Mouse (Mus musculus) kidney, embryonic 14.5 days (tissue): ENCODE results near the gene Afmid. TPM values are rescaled to one million over a fixed set of nuclear protein-coding genes. Genes with fewer than 3 reads are reported as not detected.

Source experiments
- ATAC-seq: fragments of 200-750 bp; cut with Nextera tagmentation; 2 replicates; pipeline ENCODE4 v1.8.0; 2017; ENCODE audit warnings: moderate number of reproducible peaks, mild to moderate bottlenecking, moderate TSS enrichment, moderate library complexity; ENCODE audit not compliant: low FRiP score, low TSS enrichment
- H3K27ac ChIP-seq: fragments of 300-500 bp; sonication (generic); 2 replicates; pipeline ENCODE4 v1.5.1; 2014; ENCODE audit warnings: low read depth, mild to moderate bottlenecking, low read length, moderate library complexity, mixed read lengths
- H3K27me3 ChIP-seq: fragments of 300-500 bp; sonication (generic); 2 replicates; pipeline ENCODE4 v1.6.1; 2014; ENCODE audit warnings: mild to moderate bottlenecking, low read length; ENCODE audit not compliant: control insufficient read depth, insufficient read depth
- H3K36me3 ChIP-seq: fragments of 300-500 bp; sonication (generic); 2 replicates; pipeline ENCODE4 v1.6.1; 2014; ENCODE audit warnings: low read length, mixed read lengths; ENCODE audit not compliant: control insufficient read depth, insufficient read depth
- H3K4me1 ChIP-seq: fragments of 300-500 bp; sonication (generic); 2 replicates; pipeline ENCODE4 v1.6.1; 2014; ENCODE audit warnings: low read length, mixed read lengths; ENCODE audit not compliant: control insufficient read depth, insufficient read depth
- H3K4me2 ChIP-seq: fragments of 300-500 bp; sonication (generic); replicated peaks from 2 replicates; pipeline ENCODE4 v1.6.1; 2014; ENCODE audit warnings: low read depth, mild to moderate bottlenecking, low read length
- H3K4me3 ChIP-seq: fragments of 300-500 bp; sonication (generic); 2 replicates; pipeline ENCODE4 v1.5.1; 2014; ENCODE audit warnings: mild to moderate bottlenecking, low read length
- H3K9ac ChIP-seq: fragments of 300-500 bp; sonication (generic); 2 replicates; pipeline ENCODE4 v1.6.1; 2014; ENCODE audit warnings: low read depth, mild to moderate bottlenecking, low read length, moderate library complexity
- H3K9me3 ChIP-seq: fragments of 300-500 bp; sonication (generic); 2 replicates; pipeline ENCODE4 v1.6.1; 2016; ENCODE audit warnings: low read length; ENCODE audit not compliant: control insufficient read depth
- whole genome bisulfite sequencing: fragments of 180-500 bp; shearing (Covaris S2); extraction: QIAGEN DNeasy Blood & Tissue Kit; methylation state at CpG from one replicate; pipeline ENCODE4 v1.1.7; 2014; 5-methylcytosine and 5-hydroxymethylcytosine counted together
- polyA plus RNA-seq: library from polyadenylated mRNA; unstranded; fragments of >200 nt; fragmentation: Nextera tagmentation; extraction: Ambion mirVana; gene quantifications from 2 replicates; pipeline ENCODE4 v1.2.1, GENCODE M21; 2014

The Afmid gene
- polyA plus RNA-seq, 1 experiment from 2014 or later: 4.1 TPM

DNA sequence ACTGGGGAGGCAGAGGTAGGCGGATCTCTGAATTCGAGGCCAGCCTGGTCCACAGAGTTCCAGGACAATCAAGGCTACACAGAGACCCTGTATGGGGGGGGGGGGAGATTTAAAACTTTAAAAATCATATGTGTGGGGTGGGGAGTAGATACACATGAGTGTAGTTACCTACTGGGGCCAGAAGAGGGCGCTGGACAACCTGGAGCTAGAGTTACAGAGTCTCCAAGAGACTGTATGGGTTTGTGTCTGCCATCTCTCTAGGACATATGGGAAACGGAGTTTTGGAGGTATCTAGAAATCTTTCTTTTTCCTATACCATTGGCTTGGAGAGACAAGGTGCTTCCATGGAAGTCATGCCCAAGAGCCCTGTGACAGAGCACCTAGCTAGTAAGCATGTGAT is 48.7 kb downstream of the Afmid start:
- H3K27ac ChIP-seq: no peak overlapping the region
- no peak for ATAC-seq
- H3K9me3 ChIP-seq: no peaks in the 10 kb centered on the region
- no peak overlapping the region for H3K4me3 ChIP-seq
- 64% methylated on average over 4 of the region's 4 CpGs for WGBS
- H3K9ac ChIP-seq: no peak overlapping the region
- H3K4me1 ChIP-seq: peaks cover 15% of the 10 kb centered on the region
- H3K4me2 ChIP-seq: no peak overlapping the region
- H3K36me3 ChIP-seq: no peaks in the 10 kb centered on the region
- H3K27me3 ChIP-seq: no peaks in the 10 kb centered on the region

DNA sequence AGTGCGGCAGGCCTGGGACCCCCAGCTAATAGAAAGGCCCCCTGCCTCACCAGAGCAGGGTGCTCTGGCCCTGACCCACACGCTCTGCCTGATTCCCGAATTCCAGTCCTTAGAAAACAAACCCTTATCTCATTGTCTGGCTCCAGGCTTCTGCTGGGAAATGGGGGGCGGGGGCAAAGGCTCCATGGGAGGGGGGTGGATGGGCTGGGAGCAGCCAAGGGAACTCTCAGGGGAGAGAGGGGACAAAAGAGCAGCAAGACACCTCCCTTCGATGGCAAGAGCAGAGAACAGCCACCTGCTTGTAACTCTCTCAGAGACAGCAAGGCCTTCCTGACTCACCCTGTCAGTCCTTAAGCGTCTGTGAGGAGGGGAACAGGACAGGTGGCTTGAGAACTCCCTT is 50.0 kb downstream of the Afmid start:
- Histone ChIP-seq H3K4me2 (no peak overlapping the region), H3K36me3 (no peaks in the 10 kb centered on the region), H3K27ac (no peak overlapping the region), H3K4me1 (peaks cover 22% of the 10 kb centered on the region), H3K9ac (no peak overlapping the region), H3K9me3 (no peaks in the 10 kb centered on the region), H3K27me3 (no peaks in the 10 kb centered on the region), H3K4me3 (no peak overlapping the region)
- no peak for ATAC-seq
- 40% methylated on average over 6 of the region's 6 CpGs for WGBS

DNA sequence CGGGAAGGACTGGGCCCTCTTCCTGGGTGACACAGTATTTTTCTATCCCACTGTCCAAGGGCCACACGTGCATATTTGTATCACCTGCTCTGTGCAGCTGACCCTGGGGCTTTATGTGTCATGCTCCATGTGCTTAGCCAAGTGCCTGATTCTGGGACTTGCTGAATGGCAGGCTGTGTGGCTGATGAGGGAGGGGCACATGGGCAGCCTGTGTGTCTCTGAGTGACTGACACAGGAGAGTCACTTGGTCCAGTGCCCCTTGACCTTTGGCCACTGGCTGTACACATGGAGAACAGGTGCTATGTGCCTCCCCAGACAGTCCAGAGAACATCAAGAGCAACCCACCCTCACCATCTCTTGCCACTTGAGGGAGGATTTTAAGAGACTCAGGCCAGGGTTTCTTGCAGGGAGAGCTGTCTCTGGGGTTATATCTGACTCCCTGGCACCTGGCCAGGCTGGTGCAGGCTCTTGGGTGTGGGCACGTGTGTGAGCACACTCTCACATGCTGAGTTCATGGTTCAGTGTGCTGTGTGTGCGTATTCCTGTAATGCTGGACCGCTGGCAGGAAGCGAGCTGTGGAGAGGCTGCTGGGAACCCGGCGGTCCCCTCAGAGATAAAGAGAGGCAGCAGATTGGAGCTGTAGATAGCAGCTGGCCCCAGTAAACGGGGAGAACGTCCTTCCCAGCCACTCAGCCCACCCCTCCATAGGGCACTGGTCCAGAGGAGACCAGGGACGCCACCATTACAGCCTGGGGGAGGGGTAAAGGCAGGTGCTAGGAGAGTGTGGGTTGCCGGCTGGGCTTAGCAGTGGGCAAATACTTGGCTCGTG is 52.4 kb downstream of the Afmid start:
- H3K4me1 ChIP-seq: peaks cover 43% of the 10 kb centered on the region
- 0 out of 2 replicates have a peak overlapping the region, but pooled peaks have one; percentile 18 for H3K9ac ChIP-seq
- H3K36me3 ChIP-seq: no peaks in the 10 kb centered on the region
- H3K9me3 ChIP-seq: no peaks in the 10 kb centered on the region
- no peak overlapping the region; the same call in 1 of the 2 replicates for H3K4me2 ChIP-seq
- H3K27ac ChIP-seq: peak overlapping the region; percentile 48; the same call in 1 of the 2 replicates
- no peaks in the 10 kb centered on the region for H3K27me3 ChIP-seq
- WGBS: 24% methylated on average over 13 of the region's 13 CpGs
- ATAC-seq: peak; percentile 25
- H3K4me3 ChIP-seq: no peak overlapping the region

DNA sequence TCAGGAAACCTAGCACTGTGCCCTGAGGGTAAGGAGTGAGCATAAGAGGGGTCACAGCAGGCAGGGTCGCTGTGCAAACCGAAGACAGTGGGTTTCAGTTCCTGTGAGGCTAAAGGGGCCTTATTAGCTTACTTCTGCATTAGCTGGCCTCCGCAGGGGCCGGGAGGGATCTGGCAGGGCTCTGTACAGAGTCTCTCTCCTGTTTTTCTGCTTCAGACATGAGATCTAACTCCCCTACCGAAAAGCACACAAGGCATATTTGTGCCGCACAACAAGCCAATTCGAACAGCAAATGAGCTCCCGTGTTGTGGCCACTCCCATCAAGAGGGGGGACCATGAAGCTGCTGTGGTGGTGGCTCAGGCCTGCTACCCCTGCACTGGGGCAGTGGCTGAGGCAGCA is 53.2 kb downstream of the Afmid start:
- H3K27ac ChIP-seq: peak overlapping the region; percentile 48; the same call in 1 of the 2 replicates
- no peak overlapping the region for H3K4me2 ChIP-seq
- no peaks in the 10 kb centered on the region for H3K9me3 ChIP-seq
- no peaks in the 10 kb centered on the region for H3K27me3 ChIP-seq
- no peak overlapping the region for H3K4me3 ChIP-seq
- no peaks in the 10 kb centered on the region for H3K36me3 ChIP-seq
- H3K9ac ChIP-seq: no peak overlapping the region
- H3K4me1 ChIP-seq: peaks cover 43% of the 10 kb centered on the region
- 31% methylated on average over 8 of the region's 8 CpGs for WGBS
- no peak for ATAC-seq

DNA sequence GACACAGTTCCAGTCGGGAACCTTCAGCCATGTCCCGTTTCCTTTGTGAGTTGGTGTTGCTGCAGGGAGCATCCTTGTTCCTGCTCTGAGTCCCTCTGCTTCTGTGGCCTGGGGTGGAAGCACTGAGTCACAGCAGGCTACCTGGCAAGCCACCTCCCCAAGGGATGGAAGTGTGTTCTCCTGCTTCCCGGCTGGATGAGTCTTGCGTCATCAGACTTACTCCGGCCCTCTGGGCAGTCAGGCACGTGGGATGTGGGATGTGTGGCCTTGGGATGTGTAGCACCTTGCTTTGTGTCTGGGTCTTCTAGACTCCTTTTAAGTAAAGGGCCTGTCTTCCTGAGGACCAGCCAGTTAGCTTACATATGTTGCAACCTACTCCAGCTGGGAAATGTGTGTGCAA is 54.0 kb downstream of the Afmid start:
- H3K27ac ChIP-seq: no peak overlapping the region
- H3K4me3 ChIP-seq: no peak overlapping the region
- H3K36me3 ChIP-seq: no peaks in the 10 kb centered on the region
- H3K4me1 ChIP-seq: peaks cover 43% of the 10 kb centered on the region
- H3K4me2 ChIP-seq: no peak overlapping the region
- 76% methylated on average over 6 of the region's 6 CpGs for WGBS
- H3K9me3 ChIP-seq: no peaks in the 10 kb centered on the region
- no peaks in the 10 kb centered on the region for H3K27me3 ChIP-seq
- no peak for ATAC-seq
- H3K9ac ChIP-seq: no peak overlapping the region

DNA sequence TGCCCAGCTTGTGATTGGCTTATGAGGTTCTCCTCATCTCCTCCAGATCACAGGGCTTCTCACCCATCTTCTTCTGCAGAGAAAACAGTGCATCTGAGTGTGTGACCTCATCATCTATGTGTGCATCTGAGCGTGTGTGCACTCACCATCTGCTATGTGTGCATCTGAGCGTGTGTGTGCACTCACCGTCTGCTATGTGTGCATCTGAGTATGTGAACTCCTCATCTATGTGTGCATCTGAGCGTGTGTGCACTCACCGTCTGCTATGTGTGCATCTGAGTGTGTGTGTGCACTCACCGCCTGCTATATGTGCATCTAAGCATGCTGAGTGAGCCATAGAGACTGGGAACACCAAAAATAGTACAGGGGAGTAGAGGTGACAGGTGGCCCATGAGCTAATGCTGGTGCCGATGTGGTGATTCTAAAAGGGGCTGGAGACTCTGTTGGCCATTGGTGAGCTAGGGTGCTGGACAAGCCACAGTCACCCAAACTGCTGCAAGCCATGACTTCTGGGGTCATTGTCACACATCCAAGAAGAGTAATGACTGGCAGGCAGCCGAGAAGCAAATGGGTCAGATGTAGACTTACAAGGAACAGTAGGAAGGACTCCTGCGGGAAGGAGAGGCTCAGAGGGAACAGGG is 54.7 kb downstream of the Afmid start:
- Histone ChIP-seq H3K27me3 (no peaks in the 10 kb centered on the region), H3K4me1 (peaks cover 43% of the 10 kb centered on the region), H3K36me3 (no peaks in the 10 kb centered on the region), H3K4me3 (no peak overlapping the region), H3K4me2 (no peak overlapping the region), H3K9me3 (no peaks in the 10 kb centered on the region), H3K27ac (no peak overlapping the region), H3K9ac (no peak overlapping the region)
- ATAC-seq: no peak
- WGBS: 85% methylated on average over 9 of the region's 9 CpGs

DNA sequence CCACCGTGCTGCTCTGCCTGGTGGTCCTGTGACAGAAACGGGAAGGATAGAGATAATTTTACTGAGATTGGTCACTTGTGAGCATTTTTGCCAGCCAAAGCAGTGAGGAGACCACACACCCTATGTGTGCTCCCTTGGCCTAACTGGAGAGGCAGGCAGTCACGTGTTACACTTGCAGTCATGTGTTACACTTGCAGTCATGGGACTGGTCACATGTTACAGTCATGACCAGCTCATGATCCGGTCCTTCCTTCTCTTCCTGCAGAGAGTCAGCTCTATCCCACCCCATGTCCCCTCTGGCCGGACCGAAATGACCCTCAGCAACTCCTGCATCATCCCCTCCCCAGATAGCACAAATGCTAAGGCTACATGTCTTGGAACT is 55.2 kb downstream of the Afmid start:
- Histone ChIP-seq H3K4me3 (no peak overlapping the region), H3K9me3 (no peaks in the 10 kb centered on the region), H3K4me2 (no peak overlapping the region), H3K9ac (no peak overlapping the region), H3K27me3 (no peaks in the 10 kb centered on the region), H3K4me1 (peaks cover 43% of the 10 kb centered on the region), H3K36me3 (no peaks in the 10 kb centered on the region), H3K27ac (peak overlapping the region; percentile 70; the same call in 1 of the 2 replicates)
- no peak for ATAC-seq
- 82% methylated on average over 6 of the region's 6 CpGs for WGBS

DNA sequence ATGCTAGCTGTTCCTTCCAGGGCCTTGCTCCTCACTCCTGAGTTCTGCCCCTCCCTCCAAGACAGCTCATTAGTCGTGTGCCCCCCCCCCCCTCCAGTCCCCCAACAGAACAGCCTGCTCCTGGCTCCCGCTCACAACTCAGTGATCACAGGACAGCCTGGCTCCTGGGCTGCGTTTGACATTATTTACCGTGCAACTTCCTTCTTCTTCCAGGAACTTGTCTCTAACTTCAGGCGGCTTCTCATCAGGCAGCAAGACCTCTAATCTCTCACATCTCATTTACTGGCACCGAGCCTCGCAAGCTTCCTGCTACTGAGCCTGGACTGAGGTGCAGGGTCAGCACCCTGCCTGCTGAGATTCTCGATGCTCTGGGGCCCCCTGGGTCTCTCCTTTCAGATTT is 56.1 kb downstream of the Afmid start:
- Histone ChIP-seq H3K27me3 (no peaks in the 10 kb centered on the region), H3K4me3 (no peak overlapping the region), H3K27ac (peak overlapping the region; percentile 70; the same call in 1 of the 2 replicates), H3K4me2 (peak overlapping the region; percentile 10; the same call in 1 of the 2 replicates), H3K4me1 (peaks cover 43% of the 10 kb centered on the region), H3K9ac (no peak overlapping the region; the same call in 1 of the 2 replicates), H3K9me3 (no peaks in the 10 kb centered on the region), H3K36me3 (no peaks in the 10 kb centered on the region)
- 2% methylated on average over 8 of the region's 8 CpGs for WGBS
- peak; percentile 29; the same call in 1 of the 2 replicates for ATAC-seq

DNA sequence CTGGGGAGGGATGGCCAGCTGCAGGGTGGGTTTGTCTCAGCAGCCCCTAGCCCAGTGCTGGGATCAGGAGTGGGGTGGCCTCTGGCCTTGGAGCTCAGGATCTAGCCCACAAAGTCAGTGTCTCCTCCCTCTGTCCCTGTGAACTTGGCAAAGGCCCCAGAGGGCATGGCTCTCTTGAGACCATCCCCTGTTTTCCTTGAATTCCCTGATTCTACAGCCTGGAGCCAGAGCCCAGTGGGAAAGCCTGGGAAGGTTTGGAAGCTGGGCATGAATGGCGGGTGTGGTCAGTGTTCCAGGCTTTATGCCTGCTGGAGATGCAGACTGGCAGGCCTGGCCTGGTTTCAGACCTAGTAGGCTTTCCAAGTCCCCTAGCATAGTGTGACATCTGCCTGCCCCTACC is 56.5 kb downstream of the Afmid start:
- Histone ChIP-seq H3K27me3 (no peaks in the 10 kb centered on the region), H3K4me2 (no peak overlapping the region), H3K9ac (no peak overlapping the region; the same call in 1 of the 2 replicates), H3K36me3 (no peaks in the 10 kb centered on the region), H3K4me1 (peaks cover 43% of the 10 kb centered on the region), H3K27ac (peak overlapping the region; percentile 70; the same call in 1 of the 2 replicates), H3K4me3 (no peak overlapping the region), H3K9me3 (no peaks in the 10 kb centered on the region)
- no peak for ATAC-seq
- 90% methylated on average over 1 of the region's 1 CpGs for WGBS
